Mouse (Mus musculus): ENCODE results near the gene Arhgap22.

Arhgap22 gene

DNA sequence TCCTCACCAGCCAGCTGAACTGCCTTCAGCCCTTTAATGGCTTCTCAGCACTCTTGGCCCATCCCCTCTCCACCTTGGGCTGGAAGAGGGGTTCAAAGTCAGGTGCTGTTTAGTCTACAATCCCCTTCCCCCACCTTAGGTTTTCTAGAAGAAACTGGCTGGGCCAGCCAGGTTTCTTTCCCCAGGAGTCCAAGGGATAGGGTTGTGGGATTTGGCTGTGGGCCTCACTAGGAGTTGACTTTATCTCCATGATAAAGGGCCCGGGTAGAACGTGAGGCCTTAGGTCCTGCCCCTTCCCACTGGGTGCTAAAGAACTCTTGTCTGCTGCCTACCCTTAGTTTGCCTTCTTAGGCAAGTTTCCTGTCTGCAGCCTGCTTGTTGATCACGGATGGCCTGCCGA is 117.8 kb downstream of the Arhgap22 start:
- DNase-seq (ENCODE audit: low spot score): no peak

DNA sequence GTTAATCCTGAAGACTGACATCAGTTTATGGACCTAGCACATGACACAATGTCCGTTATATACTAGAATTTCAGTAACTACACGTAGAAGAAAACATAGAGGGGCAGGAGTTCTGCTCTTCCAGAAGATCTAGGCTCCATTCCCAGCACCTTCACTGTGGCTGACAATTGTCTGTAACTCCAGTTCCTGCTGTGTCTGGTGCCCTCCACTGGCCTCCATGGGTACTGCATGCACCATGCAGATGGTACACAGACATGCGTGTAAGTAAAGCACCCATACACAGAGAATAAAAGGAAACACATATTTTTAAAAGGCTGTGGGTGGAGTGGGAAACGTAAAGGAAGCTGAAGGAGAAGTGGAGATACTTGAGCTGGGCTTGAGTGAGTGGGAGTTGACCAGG is 120.0 kb downstream of the Arhgap22 start:
- no peak for DNase-seq (ENCODE audit: low spot score)

DNA sequence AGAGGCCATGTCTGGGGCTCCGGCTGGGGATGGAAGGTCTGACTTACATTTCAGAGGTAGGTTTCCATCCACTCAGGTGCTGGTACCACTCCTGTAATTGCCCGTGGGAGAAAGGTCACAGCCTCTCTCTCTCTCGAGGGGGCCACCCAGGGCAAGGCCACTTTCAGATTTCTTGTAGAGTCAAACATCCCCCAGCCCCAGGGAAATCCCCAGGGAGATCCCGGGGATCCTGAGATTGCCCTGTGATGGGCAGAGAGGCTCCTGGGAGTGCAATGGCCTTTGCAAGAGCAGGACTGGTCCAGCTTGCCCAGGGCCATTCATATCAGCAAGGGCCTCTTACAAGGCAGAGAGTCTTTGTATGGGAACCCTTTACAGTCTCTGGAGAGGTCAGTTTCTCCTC is 120.6 kb downstream of the Arhgap22 start:
- no peak for DNase-seq (ENCODE audit: low spot score)

DNA sequence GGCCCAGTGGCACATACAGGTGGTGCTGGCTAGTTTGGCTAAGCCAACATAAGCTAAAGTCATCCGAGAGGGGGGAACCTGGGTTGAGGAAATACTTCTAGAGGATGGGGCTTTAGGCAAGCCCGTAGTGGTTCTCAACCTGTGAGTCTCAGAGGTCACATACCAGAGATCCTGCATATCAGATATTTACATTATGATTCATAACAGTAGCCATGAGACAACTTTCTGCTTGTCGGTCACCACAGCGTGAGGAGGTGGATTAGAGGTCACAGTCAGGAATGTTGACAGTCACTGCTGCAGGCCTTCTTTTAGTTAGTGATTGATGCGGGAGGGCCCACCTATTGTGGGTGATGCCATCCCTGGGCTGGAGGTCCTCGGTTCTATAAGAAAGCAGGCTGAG is 121.9 kb downstream of the Arhgap22 start:
- no peak for DNase-seq (ENCODE audit: low spot score)

DNA sequence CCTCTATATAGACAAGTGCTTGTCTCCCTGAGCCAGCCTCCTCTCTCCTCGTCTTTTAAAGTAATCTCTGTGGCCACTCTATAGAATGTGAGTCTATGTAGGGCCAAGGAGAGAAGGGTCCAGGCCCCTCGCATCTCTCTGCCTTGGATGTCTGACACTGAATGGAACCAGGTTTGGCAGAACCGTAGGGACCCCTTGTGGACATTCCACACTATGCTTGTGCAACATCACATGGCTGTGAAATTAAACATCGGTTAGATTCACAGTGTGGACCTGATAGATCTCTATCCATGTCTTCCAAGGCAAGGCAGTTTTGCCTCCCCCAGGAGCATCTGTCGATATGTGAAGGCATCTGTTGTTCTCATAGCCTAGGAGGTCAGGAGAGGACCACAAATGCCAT is 124.9 kb downstream of the Arhgap22 start:
- DNase-seq (ENCODE audit: low spot score): no peak

DNA sequence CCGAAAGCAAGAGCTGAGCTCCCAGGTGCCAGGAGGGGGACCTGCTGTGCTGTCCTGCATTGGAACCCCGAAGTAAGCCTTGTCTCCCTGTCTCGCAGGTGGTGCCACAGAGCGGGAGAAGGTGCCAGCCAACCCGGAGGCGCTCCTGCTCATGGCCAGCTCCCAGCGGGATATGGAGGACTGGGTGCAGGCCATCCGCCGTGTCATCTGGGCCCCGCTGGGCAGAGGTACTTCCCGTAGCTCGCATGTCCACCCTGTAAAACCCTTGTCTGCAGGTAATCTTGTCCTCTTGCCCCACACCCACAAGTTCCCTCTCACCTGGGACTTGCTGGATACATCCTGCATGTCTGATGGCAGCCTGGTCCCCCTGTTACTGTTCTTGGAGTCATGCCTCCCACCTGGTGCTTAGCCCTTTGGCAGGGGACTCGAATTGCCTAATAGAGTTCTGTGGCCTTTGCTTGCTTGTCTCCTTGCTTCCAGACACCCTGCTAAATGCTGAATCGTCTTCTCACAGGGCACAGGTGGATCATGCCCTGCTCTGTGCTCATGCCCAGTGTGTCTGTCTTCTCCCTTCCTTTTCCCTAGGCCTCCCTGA is 129.4 kb downstream of the Arhgap22 start:
- no peak for DNase-seq (ENCODE audit: low spot score)

DNA sequence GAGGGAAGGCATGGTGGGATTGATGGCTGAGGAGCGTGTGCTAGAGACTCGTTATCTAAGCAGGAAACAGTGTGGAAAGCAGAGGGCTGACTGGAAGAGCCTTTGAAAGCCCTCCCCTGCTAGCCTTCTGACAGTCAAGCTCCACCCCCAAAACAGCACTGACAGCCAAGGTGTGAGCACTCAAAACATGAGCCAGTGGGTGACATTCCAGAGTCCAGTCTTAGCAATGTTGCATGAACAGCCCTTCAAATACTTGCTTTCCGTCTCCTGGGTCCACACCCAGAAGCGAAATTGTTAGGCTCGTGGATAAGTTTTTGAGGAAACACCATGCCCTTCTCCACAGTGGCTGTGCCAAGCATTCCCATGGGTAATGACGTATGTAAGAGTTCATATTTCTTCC is 132.7 kb downstream of the Arhgap22 start:
- no peak for DNase-seq (ENCODE audit: low spot score)

DNA sequence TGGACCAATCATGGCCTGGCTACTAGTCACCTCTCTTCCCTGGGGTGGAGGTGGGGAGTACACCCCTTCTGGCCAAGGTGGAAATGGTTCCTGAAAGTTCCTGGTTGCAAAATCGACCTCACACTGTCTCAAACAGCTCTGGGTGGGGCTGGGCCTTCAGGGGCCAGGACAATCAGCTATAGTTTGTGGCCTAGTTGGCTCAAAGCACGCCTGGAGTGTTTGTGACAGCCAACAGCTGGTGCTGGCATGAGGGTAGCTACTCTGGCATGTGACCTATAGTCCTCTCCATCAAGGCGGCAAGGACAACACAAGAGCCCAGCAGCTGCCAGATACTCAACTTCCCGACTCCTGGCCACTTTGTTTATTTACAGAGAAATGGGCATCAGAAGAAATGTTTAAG is 133.9 kb downstream of the Arhgap22 start:
- no peak for DNase-seq (ENCODE audit: low spot score)

DNA sequence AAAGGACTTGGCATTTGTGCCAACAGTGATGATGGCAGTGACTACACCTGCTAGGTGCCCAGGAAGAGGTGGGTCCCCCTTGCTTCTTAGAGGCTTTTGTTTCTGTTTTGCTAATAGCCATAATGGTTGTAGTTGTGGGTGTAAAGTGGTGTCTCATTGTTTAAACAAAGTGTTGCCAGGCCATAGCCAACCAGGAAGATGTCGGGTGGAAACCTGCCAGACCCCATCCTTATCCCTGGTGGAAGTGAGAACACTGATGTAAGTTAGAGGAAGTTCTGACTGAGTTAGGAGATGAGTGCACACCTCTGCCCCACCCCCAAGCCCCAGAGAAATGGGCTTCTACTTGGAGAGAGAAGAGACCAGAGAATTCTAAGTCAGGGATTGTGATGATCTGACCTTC is 134.3 kb downstream of the Arhgap22 start:
- DNase-seq (ENCODE audit: low spot score): no peak

DNA sequence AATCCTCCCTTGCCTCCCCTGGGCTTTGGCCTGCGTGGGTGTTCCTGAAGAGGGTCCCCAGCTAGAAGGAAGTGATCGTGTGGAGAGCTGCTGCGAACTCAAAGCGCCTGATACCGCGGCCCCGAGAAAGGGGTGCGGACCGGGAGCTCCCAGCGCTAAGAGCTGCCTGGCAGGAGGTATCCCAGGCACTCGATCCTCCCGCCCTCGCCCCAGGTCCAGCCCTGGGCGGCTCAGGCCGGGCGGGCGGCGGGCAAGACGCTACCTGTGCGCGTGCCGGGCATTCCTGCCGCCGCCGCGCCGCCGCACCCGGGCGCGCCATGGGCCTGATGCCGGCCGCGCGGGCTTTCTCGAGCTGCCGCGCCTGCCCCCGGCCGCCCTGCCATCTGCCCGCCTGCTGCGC is 137.2 kb downstream of the Arhgap22 start:
- DNase-seq (ENCODE audit: low spot score): no peak

DNA sequence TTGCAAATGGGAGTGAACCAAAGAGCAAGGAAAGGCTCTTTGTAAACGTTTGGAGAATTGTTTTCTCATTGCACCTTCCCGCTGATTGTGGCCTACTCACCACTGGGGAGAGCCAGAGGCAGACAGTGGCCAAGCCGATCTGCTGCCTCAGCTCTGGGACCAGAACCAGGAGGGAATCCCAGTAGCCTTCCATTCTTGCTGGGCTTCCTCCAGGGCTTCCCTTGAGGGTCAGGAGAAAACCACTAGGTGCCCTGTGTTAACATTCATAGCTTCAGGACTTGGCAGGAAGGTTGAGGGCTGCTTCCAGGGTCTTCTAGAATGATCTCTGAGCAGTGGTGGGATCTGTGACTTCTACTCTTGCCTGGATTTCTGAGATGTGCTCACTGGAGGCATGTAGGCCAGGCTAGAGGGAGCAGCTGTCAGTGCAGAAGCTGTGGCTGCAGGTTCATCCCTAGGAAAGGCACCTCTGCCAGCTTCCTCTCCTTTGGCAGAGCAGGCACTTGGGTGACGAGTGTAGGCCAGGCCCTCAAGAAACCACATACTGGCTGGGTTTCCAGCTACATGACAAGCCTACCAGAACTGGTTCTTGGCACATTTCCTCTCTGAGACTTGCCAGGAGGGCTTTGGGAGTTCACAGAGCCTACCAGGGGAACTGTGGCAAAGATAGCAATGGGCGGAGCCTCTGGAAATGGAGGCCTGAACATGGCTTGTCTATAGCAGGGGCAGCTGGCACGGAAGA is 138.3 kb downstream of the Arhgap22 start:
- no peak for DNase-seq (ENCODE audit: low spot score)

DNA sequence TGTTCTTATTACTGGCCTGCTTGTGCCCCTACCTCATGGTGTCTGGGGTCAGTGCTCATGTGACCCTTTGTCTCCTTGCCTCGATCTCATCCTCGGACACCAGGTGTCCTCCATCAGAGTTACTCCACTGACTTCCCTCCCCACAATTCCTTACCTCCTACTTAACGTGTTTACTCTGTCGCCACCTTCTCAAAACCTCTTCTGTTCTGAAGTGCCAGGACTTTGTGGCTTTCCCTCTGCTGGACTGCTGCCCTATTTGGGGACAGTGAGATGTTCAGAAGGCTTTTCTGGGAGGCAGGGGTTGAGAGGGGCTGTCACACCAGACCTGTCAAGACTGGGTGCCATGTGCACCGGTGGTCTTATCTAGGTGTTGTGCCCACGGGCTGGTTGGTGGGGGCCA is 139.1 kb downstream of the Arhgap22 start:
- DNase-seq (ENCODE audit: low spot score): no peak

DNA sequence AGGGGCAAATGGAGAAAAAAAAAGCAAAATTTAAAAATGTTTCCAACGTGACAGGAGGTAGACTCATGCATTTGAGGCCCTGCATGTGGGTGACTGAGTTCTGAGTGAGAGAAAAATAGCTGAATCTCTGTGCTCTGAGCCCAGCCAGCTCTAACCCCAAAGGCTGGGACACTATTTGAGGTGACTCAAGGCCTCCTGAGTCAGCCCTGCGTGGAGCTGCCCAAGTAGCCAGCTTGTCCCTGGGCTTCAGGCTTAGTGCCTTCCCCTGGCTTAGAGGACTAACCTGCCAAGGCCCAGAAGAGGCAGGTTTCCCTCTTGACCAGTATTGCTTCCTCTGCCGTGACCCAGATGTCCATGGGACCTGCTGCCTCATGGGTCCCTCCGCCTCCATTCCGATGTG is 141.4 kb downstream of the Arhgap22 start:
- DNase-seq (ENCODE audit: low spot score): no peak

DNA sequence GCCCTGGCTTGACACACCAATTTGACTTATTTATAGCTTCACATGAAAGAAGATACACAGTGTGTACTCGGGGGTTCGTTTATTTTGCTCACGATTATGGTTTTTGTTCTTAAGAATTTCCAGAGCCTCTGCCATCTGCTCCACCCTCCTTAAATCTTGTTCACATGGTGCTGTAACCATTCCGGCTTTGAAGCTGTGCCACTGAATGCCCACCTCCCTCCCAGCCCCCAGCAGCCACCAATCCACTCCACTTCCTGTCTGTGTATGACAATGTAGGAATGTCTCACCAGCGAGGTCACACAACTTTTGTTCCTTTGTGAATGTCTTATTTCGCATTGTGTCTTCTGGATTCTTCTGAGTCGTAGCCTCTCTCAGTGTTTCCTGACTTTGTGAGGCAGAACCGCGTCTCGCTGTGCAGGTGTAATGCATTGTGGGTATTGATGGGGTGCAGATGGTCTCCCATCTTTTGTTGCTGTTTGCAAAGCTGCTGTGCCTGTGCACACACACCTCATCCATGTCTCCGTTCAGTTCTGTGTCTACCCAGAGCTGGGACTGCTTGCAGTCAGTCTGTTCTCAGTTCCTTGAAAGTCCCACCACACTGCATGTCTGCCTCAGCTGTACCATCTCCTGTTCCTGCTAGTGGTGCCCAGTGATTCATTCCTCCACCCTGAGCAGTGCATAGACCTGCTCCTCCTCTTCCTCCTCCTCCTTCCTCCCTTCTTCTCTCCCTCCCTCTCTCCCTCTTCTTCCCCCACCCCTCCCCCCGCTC is 144.0 kb downstream of the Arhgap22 start:
- DNase-seq (ENCODE audit: low spot score): no peak

DNA sequence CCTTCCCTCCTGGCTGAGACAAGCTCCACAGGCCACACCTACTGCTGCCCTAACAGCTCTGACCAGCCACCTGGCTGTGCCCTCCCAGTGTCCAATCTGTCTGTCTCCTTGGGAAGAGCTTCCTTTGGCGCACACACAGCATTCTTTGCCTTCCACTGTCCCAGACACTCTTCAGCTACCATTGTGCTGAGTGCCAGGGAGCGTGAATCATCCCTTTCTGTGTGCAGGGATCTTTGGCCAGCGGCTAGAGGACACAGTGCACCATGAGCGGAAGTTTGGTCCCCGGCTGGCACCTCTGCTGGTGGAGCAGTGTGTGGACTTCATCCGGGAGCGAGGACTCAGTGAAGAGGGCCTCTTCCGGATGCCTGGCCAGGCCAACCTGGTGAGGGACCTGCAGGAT is 145.1 kb downstream of the Arhgap22 start:
- no peak for DNase-seq (ENCODE audit: low spot score)

DNA sequence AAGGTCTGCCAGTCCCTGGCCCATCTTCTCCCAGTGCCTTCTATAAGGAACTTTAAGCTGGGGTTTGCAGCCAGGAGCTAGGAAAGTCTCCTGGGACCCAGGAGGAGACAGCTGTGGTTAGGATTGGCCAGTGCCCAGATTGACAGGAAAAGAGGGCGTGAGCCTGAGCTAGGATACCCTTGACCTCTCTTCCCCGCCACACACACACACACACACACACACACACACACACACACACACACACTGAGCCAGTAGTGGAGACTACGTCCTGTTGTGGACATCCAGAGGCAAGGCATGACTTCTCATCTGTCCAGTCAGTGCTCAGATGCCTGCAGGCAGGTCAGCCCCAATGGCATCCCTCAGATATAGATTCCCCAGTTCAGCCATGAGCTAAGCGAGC is 147.7 kb downstream of the Arhgap22 start:
- DNase-seq (ENCODE audit: low spot score): no peak

DNA sequence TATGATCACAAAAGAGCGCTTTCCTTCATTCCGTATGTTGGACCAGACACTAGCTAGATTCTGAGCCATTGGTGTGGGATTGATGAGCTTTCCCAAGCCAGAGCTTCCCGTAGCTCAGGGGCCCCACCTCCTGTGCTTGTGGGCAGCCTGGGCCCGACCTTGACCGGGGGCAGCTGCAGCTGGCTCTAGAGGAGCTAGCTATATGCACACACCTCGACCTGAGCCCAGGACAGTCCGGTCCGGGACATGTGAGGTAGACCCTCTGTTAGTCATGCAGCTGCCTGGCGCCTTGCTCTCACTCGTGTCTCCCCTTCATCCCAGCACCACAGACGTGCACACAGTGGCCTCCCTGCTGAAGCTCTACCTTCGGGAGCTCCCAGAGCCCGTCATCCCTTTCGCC is 148.3 kb downstream of the Arhgap22 start:
- no peak for DNase-seq (ENCODE audit: low spot score)

DNA sequence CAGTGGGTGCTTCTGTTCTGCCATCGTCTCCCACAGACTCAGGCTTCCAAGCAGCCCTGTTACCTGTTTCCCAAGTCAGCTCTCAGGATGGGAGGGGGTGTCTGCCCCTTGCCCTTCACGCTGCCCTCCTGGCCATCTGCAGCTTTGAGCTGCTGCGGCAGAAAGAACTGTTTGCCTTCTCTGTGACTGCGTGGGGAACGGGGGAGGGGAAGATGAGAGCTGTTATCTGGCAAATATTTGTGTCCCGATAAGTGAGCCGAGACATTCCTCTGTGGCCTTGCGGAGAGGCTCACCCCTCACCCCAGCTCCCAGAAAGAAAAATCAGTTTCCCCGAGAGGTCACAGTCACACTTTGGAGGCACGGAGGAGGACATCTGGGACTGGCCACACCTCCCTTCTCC is 149.0 kb downstream of the Arhgap22 start:
- DNase-seq (ENCODE audit: low spot score): no peak

DNA sequence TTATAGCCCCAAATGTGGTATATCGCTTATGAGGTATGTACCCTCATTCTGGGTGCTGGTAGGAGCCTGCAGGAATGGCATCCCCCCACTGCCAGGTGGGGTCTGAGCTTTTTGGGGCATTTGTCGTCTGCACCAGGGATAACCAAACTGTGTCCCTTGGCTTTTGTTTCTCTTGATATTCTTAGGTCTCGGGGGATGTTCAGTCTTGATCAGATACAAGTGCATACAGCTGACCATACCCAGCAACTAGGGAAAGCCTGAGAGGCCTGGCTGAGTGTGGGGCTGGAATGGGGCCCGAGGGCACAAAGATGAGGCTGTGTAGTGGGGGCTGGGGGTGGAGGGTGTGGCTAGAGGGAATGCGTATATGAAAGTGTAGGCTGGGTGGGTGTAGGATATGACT is 149.8 kb downstream of the Arhgap22 start:
- no peak for DNase-seq (ENCODE audit: low spot score)

DNA sequence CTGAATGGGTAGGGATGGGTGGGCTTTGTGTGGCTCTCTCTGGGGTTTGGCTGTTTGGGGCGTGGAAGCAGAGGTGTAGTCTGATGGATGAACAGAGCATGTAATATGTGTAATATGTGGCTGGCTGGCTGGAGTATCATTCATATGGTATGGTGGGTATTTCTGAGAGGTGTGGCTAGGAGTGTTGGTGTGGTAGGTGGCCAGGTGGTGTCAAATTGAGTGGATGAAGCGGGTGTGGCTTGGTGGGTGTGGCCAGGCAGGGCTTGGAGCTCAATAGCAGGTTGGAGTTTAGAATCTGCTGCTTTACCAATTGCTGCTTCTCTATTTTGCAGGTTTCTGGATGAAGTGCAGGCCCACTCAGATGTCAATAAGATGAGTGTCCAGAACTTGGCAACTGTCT is 150.2 kb downstream of the Arhgap22 start:
- no peak for DNase-seq (ENCODE audit: low spot score)

DNA sequence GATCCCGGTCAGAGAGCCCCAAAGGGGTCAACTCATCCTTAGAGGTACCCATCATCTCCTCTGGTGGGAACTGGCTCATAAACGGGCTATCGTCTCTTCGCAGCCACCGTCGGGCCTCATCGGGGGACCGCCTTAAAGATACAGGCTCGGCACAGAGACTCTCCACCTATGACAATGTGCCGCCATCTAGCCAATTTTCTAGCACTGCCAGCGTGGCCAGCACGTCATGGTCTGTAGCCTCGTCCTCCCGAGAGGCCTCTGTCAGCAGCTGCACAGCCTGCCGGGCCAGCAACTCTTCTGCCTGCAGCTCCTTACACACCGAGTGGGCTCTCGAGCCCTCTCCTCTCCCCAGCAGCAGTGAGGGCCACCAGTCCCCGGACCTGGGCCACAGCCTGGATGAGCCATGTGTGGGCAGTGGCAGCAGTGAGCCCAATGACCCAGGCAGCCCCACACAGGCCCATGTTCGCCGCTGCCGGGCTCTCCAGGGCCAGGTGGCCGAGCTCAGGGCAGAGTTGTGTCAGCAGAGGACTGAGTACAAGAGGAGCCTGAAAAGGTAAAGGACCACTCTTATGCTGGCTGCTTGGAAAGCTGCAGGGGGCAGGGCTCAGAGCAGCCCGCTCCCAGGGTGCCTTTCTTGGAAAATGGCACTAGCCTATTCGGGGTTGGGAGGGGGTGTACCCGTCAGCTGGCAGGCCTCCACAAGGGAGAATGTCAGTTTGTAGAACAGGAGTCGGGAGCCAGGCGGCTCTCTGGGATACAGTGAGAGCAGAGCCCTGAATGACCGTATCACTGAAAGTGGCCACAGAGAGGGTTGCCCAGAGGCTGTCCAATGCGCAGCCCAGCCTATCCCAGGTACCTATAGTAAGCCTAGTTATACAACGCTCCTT is 153.3 kb downstream of the Arhgap22 start:
- no peak for DNase-seq (ENCODE audit: low spot score)

DNA sequence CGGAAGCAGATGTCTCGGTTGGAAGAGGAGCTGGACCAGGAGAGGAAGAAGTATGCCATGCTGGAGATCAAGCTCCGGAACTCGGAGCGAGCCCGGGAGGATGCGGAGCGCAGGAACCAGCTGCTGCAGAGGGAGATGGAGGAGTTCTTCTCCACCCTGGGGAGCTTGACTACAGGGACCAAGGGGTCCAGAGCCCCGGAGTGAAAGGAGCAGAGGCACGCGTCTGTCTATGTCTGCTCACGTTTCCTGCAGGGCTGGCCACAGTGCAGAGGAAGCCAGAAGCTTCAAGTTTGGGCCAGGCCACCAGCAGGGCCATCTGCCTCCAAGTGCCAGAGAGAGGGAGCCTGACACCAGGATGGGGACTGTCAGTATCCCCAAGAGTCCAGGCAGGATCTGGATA is 155.5 kb downstream of the Arhgap22 start:
- no peak for DNase-seq (ENCODE audit: low spot score)

Measured in spleen, adult 12 weeks (tissue).